Mouse (Mus musculus) bone marrow macrophage, adult 2 months (primary cell): ENCODE measurements at regions not wholly inside any gene's neighbourhood (a gene's known extent, or its start where the extent isn't known, plus 50 kb on each side); places are given as distances from the start of the nearest gene placed in this dataset.
"Not testable (repeated sequence)": the region's sequence is repeated elsewhere in the genome, so short reads cannot be mapped to it uniquely, and the experiment has no call there.

Experiments used
- H3K27ac ChIP-seq: 2 replicates; pipeline ENCODE4 v1.5.1; 2012; ENCODE audit warnings: low read depth, low read length; ENCODE audit not compliant: insufficient read depth
- H3K4me1 ChIP-seq: 2 replicates; pipeline ENCODE4 v1.6.1; 2012; ENCODE audit warnings: low read length; ENCODE audit not compliant: control insufficient read depth, insufficient read depth
- H3K4me3 ChIP-seq: 2 replicates; pipeline ENCODE4 v1.5.1; 2012; ENCODE audit warnings: mild to moderate bottlenecking, low read length, moderate library complexity; ENCODE audit not compliant: insufficient read depth
- CTCF ChIP-seq: IDR thresholded peaks from 2 replicates; pipeline ENCODE4 v1.5.1; 2012; ENCODE audit warnings: low read depth, mild to moderate bottlenecking, low read length, moderate library complexity
- POLR2A ChIP-seq: IDR thresholded peaks from 2 replicates; pipeline ENCODE4 v1.6.1; 2012; ENCODE audit warnings: mild to moderate bottlenecking, low read depth, low read length, borderline replicate concordance

GRCm38 (mm10) chr4:93583670-93584303 lies 248.5 kb upstream of the Tusc1 start:
- no peaks in the 10 kb centered on the region for H3K4me1 ChIP-seq
- no peak overlapping the region for H3K27ac ChIP-seq
- TF ChIP-seq POLR2A, result no peak
- TF ChIP-seq CTCF, result no peak
- no peak overlapping the region for H3K4me3 ChIP-seq

DNA sequence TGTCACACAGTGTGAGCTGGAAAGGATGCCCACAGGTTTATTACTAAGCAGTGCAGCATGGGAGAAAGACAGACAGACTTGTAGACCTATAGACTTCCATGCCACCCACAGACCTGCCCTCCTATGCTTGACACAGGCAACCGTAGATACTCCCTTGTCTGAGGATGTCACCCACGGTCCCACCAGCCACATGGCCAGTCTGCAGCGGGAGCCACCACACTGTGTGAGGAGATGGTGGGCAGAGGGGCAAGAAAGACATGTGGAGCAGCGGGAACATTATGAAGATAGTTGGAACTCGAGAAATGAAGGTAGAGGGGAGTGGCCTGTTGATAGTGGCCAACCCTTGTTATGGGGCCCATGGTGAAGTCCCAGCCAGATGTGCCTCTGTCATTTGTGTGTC lies 244.0 kb upstream of the Tusc1 start:
- no peaks in the 10 kb centered on the region for H3K4me1 ChIP-seq
- TF ChIP-seq POLR2A, result no peak
- no peak for TF ChIP-seq CTCF
- H3K4me3 ChIP-seq, result no peak overlapping the region
- no peak overlapping the region for H3K27ac ChIP-seq

DNA sequence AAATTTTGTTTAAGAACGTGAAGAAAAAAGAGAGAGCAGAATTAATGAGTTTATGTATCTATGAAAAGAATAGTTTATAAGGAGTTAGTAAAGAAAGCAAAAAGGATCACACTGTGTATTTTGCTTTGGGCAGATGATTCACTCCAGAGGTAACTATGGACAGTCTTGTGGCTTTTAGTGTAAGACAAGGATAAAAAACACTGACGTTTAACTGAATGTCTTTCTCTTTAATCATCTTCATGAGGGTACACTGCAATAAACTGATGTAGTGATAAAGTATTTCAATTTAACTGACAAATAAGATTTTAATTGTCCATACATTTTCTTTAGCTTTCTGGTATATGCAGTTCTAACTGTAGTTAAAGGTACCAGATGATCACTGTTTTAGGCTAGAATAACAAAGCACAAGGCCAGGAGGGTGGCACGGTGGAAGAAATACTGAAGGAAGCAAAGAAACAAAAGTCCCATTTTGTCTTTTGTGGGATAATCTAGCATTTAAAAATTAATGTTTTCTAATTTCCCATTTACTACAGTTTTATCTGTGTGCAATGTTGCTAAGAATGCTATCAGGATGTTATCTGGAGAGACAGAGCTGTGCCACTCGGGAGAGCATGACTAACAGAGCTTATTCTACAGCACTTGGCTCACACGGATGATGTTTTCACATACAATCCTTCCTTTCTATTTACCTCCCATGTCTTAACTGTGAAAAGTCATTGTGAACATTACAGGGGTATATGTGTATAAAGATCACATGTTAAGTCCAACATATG lies 232.4 kb upstream of the Tusc1 start:
- Histone ChIP-seq H3K4me3 (no peak overlapping the region), H3K27ac (no peak overlapping the region), H3K4me1 (no peaks in the 10 kb centered on the region)
- TF ChIP-seq POLR2A (no peak), CTCF (no peak)

GRCm38 (mm10) chr4:93555787-93556760 lies 220.8 kb upstream of the Tusc1 start:
- Histone ChIP-seq H3K4me3 (no peak overlapping the region), H3K4me1 (no peaks in the 10 kb centered on the region), H3K27ac (no peak overlapping the region)
- no peak for TF ChIP-seq CTCF
- no peak for TF ChIP-seq POLR2A

DNA sequence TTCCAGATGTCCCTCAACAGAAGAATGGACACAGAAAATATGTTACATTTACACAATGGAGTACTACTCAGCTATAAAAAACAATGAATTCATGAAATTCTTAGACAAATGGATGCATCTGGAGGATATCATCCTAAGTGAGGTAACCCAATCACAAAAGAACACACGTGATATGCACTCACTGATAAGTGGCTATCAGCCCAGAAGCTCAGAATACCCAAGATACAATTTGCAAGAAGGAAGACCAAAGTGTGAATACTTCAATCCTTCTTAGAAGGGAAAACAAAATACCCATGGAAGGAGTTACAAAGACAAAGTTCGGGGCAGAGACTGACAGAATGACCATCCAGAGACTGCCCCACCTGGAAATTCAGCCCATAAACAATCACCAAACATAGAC lies 219.9 kb upstream of the Tusc1 start:
- H3K27ac ChIP-seq, H3K4me1 ChIP-seq: not testable (repeated sequence)

DNA sequence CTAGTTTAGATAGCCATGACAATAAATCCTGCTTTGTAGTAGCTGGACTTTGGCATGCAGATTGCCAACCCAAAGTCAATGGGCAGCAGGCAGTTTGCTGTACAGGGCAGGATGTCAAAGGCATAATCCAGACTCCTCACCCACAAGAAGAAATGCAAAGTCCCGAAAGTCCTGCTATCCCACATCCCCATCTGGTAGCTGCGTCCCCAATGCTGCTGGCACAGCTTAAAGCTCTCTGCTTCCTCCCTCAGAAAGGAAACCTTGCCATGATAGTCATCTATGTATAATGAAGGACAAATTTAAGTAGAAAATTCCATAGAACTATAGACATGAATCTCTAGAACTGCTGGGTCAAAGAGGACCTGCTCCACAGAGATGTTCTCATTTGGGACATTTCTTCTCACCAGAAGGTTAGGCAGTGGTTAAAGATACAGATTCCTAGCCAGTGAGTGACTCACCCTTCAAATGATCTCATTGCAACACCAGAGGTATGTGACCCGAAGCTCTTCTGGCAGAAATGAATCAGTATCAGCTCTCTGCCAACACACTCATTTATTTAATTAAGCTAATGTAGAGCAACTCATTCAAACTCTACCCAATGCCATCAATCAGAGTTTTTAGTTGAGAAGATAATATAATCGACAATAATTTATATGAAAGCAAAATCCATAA lies 217.3 kb upstream of the Tusc1 start:
- no peak overlapping the region for H3K27ac ChIP-seq
- no peak overlapping the region for H3K4me3 ChIP-seq
- TF ChIP-seq POLR2A (no peak), CTCF (no peak)
- no peaks in the 10 kb centered on the region for H3K4me1 ChIP-seq

More for the DNA sequence above, 219.9 kb upstream of the Tusc1 start:
- not testable (repeated sequence) for H3K4me3 ChIP-seq

GRCm38 (mm10) chr4:93551086-93551485 lies 215.8 kb upstream of the Tusc1 start:
- no peak overlapping the region for H3K27ac ChIP-seq
- TF ChIP-seq POLR2A (no peak), CTCF (no peak)
- no peaks in the 10 kb centered on the region for H3K4me1 ChIP-seq
- H3K4me3 ChIP-seq, result no peak overlapping the region

DNA sequence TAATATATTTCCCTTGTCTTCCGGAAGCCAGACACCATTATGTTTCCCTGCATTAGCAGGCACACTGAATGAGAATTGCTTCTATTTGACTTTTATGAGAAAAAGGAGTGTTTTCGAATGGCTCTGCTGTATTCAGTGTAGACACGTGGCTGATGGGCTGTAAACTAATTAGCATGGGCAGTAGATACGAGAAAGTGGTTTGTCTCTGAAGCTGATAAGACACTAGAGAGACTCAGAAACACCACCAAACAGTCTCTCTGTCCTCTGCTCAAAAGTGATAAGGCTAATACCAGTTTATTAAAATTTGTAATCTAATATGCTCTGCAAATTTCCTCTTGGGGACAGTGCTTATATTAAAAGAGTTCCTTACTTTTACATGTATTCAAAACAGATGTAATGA lies 205.3 kb upstream of the Tusc1 start:
- no peaks in the 10 kb centered on the region for H3K4me1 ChIP-seq
- H3K4me3 ChIP-seq, result no peak overlapping the region
- H3K27ac ChIP-seq, result no peak overlapping the region
- TF ChIP-seq CTCF (no peak), POLR2A (no peak)

GRCm38 (mm10) chr4:93527382-93527781 lies 192.1 kb upstream of the Tusc1 start:
- H3K4me3 ChIP-seq, result no peak overlapping the region
- no peaks in the 10 kb centered on the region for H3K4me1 ChIP-seq
- no peak for TF ChIP-seq POLR2A
- no peak for TF ChIP-seq CTCF
- H3K27ac ChIP-seq, result no peak overlapping the region
